ENCODE assay signal across 9 mouse cellular contexts in the genomic region with DNA sequence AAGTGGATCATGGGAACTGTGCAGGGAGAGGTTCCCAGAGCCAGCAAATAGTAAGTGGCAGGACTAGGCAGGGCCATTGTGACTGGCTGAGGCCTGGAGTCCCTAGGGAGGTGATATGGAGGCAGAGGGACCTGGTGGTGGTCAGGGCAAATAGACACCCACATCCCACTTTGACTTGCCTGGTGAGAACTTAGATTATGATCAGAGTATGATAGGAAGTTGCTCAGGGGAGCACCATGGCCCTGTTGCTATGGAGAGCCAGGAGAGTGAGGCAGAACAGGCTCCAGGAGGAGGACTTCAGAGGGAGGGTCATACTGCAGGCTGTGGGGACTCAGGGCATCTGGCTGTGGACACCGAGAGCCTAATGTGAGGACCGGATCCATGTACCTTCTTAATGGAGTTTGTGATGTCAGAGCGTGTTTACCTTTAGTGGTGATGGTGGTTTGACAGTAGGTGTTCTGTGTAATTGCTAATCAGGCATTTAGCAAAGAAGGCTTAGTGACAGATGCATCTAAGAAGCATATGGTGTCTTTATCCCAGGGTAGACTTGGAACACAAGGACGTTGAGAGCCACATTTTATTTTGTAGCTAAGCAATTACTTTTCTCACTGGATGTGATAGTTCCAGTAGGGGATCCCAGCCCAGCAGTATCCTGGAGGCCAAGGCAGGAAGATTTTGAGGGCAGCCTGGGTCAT. TPM values are rescaled to one million over a fixed set of nuclear protein-coding genes. Genes with fewer than 3 reads are reported as not detected.
DNase-seq lines count a peak whose midpoint lies in the region; ATAC-seq lines count a peak whose summit lies in the region.
"Had no signal": no experiment of that assay in that cellular context is flagged by ENCODE, and none has a peak within 500 bp of the region (broad histone marks: within the 10 kb centered on the region; RNA-seq: fewer than 3 reads in every experiment).

No protein-coding gene starts in this region.

- ATAC-seq in megakaryocyte, adult 5-6 weeks (ENCODE audit: poor library complexity, severe bottlenecking), result no peak
- 0 out of 2 replicates have a peak, but pooled peaks have one; percentile 4 for ATAC-seq in forebrain, embryonic 14.5 days
- ATAC-seq in intestine, embryonic 15.5 days, result no peak
- ATAC-seq in neural tube, embryonic 15.5 days (ENCODE audit: low FRiP score), result no peak

- H3K27me3 ChIP-seq in megakaryocyte, embryonic 14.5 days (replicated peaks), result peaks cover 2% of the 10 kb centered on the region
- no peaks in the 10 kb centered on the region for H3K27me3 ChIP-seq in forebrain, embryonic 14.5 days (replicated peaks; ENCODE audit: control insufficient read depth, insufficient read depth, low read length)
- H3K27me3 ChIP-seq in intestine, embryonic 15.5 days (replicated peaks), result no peaks in the 10 kb centered on the region
- no peaks in the 10 kb centered on the region for H3K27me3 ChIP-seq in neural tube, embryonic 15.5 days (replicated peaks)

- H3K4me1 ChIP-seq in megakaryocyte, embryonic 14.5 days, result peaks cover 73% of the 10 kb centered on the region
- peaks cover 63% of the 10 kb centered on the region for H3K4me1 ChIP-seq in forebrain, embryonic 14.5 days (ENCODE audit: control insufficient read depth, insufficient read depth, low read length)
- H3K4me1 ChIP-seq in intestine, embryonic 15.5 days (replicated peaks), result peaks cover 68% of the 10 kb centered on the region
- peaks cover 74% of the 10 kb centered on the region for H3K4me1 ChIP-seq in neural tube, embryonic 15.5 days

- no peaks in the 10 kb centered on the region for H3K9me3 ChIP-seq in megakaryocyte, embryonic 14.5 days
- H3K9me3 ChIP-seq in forebrain, embryonic 14.5 days (replicated peaks; ENCODE audit: control insufficient read depth, low read length), result no peaks in the 10 kb centered on the region
- no peaks in the 10 kb centered on the region for H3K9me3 ChIP-seq in intestine, embryonic 15.5 days
- H3K9me3 ChIP-seq in neural tube, embryonic 15.5 days (replicated peaks), result no peaks in the 10 kb centered on the region

- peaks cover 15% of the 10 kb centered on the region for H3K36me3 ChIP-seq in megakaryocyte, embryonic 14.5 days (replicated peaks; ENCODE audit: low read length)
- H3K36me3 ChIP-seq in forebrain, embryonic 14.5 days (ENCODE audit: control insufficient read depth, insufficient read depth, low read length), result 0 out of 2 replicates have a peak, but pooled peaks cover 6% of the 10 kb centered on the region
- no peaks in the 10 kb centered on the region for H3K36me3 ChIP-seq in intestine, embryonic 15.5 days
- H3K36me3 ChIP-seq in neural tube, embryonic 15.5 days, result no peaks in the 10 kb centered on the region

- WGBS in forebrain, embryonic 14.5 days, result 30% methylated on average over 4 of the region's 4 CpGs
- WGBS in intestine, embryonic 15.5 days, result 80% methylated on average over 4 of the region's 4 CpGs
- 66% methylated on average over 4 of the region's 4 CpGs for WGBS in neural tube, embryonic 15.5 days

- no peak overlapping the region for H3K4me2 ChIP-seq in forebrain, embryonic 14.5 days (ENCODE audit: low read length)
- H3K4me2 ChIP-seq in intestine, embryonic 15.5 days (replicated peaks), result no peak overlapping the region
- no peak overlapping the region for H3K4me2 ChIP-seq in neural tube, embryonic 15.5 days

- no peak overlapping the region for H3K9ac ChIP-seq in forebrain, embryonic 14.5 days (ENCODE audit: low read length)
- no peak overlapping the region for H3K9ac ChIP-seq in intestine, embryonic 15.5 days
- H3K9ac ChIP-seq in neural tube, embryonic 15.5 days (replicated peaks), result no peak overlapping the region

- H3K4me3 ChIP-seq in megakaryocyte, embryonic 14.5 days (replicated peaks), result peak overlapping the region; percentile 64
- no peak overlapping the region for H3K4me3 ChIP-seq in forebrain, embryonic 14.5 days (ENCODE audit: low read depth, low read length)
- no peak overlapping the region for H3K4me3 ChIP-seq in intestine, embryonic 15.5 days (replicated peaks)
- H3K4me3 ChIP-seq in neural tube, embryonic 15.5 days (replicated peaks), result no peak overlapping the region

- H3K27ac ChIP-seq in forebrain, embryonic 14.5 days (ENCODE audit: low read depth, low read length), result peak overlapping the region; percentile 81
- H3K27ac ChIP-seq in intestine, embryonic 15.5 days, result peak overlapping the region; percentile 96; the same call in 1 of the 2 replicates
- peak overlapping the region; percentile 87; the same call in 1 of the 2 replicates for H3K27ac ChIP-seq in neural tube, embryonic 15.5 days (replicated peaks)

- peak; percentile 46 for DNase-seq in forebrain, embryonic 14.5 days (ENCODE audit: low spot score)
- no peak for DNase-seq in natural killer cell, adult 2 months (ENCODE audit: low spot score in 2 of 2)
- DNase-seq in thymus, postnatal 10 days (ENCODE audit: low spot score in 2 of 2), result no peak
- no peak for DNase-seq in kidney, adult 18-20 months
- DNase-seq: gastrocnemius, postnatal 10 days had no signal

RNA-seq across cellular contexts. Expression of gene Trak1, which starts 18.7 kb away (rescaled TPM):
- polyA plus RNA-seq in megakaryocyte, embryonic 14.5 days (2012; ENCODE audit: insufficient read depth, low replicate concordance), result 5.1 and 9.7 TPM in 2 replicates
- total RNA-seq in megakaryocyte, adult 5-6 weeks (2015), result 23.2 and 25.0 TPM in 2 replicates
- 20.0 and 22.0 TPM in 2 replicates for total RNA-seq in megakaryocyte, adult 5-6 weeks (2017)
- polyA plus RNA-seq in forebrain, embryonic 14.5 days (2014; fragmentation: Nextera tagmentation; extraction: Ambion mirVana), result 40.3 and 58.5 TPM in 2 replicates
- 20.9 and 26.5 TPM in 2 replicates for polyA plus RNA-seq in intestine, embryonic 15.5 days (2015; fragmentation: Nextera tagmentation; extraction: Ambion mirVana)
- polyA plus RNA-seq in neural tube, embryonic 15.5 days (2015; fragmentation: Nextera tagmentation; extraction: Ambion mirVana), result 50.9 and 52.9 TPM in 2 replicates

RNA-seq across cellular contexts. Expression of gene Ulk4, which starts 39.1 kb away (rescaled TPM):
- not detected in 2 replicates for polyA plus RNA-seq in megakaryocyte, embryonic 14.5 days (2012; ENCODE audit: insufficient read depth, low replicate concordance)
- 0.20 TPM in 1 of 2 replicates, not detected in the other for total RNA-seq in megakaryocyte, adult 5-6 weeks (2015)
- total RNA-seq in megakaryocyte, adult 5-6 weeks (2017), result 0.12 and 1.0 TPM in 2 replicates
- 105 and 131 TPM in 2 replicates for polyA plus RNA-seq in forebrain, embryonic 14.5 days (2014; fragmentation: Nextera tagmentation; extraction: Ambion mirVana)
- polyA plus RNA-seq in intestine, embryonic 15.5 days (2015; fragmentation: Nextera tagmentation; extraction: Ambion mirVana), result 140 and 150 TPM in 2 replicates
- 62.5 and 71.2 TPM in 2 replicates for polyA plus RNA-seq in neural tube, embryonic 15.5 days (2015; fragmentation: Nextera tagmentation; extraction: Ambion mirVana)

Comparison
In these comparisons a context has a peak if more than half of its experiments do, and no peak if none do; other contexts are left out.
1. RNA of gene Ulk4, which starts 39.1 kb away (polyA plus RNA-seq): 140 to 150 TPM in intestine, embryonic 15.5 days, 105 to 131 TPM in forebrain, embryonic 14.5 days and 62.5 to 71.2 TPM in neural tube, embryonic 15.5 days; not detected in megakaryocyte, embryonic 14.5 days; every median in the first group is over 10 times any median in the second.
2. Peak in every context shown above with its lines, with median percentiles within 50 percentile points of each other: H3K27ac ChIP-seq.